Mouse (Mus musculus) embryonic facial prominence, embryonic 14.5 days (tissue): Measurements from ENCODE around the gene Ttll11. TPM values are rescaled to one million over a fixed set of nuclear protein-coding genes. Genes with fewer than 3 reads are reported as not detected.

Source experiments
- ATAC-seq: fragments of 200-750 bp; cut with Nextera tagmentation; 2 replicates; pipeline ENCODE4 v1.8.0; 2017; ENCODE audit warnings: low read depth, moderate number of reproducible peaks, moderate TSS enrichment
- DNase-seq: peaks from one replicate; pipeline ENCODE4 v3.0.0-alpha.2; 2015; ENCODE audit warnings: low spot score
- H3K27ac ChIP-seq: fragments of 300-500 bp; sonication (generic); replicated peaks from 2 replicates; pipeline ENCODE4 v1.5.1; 2014; ENCODE audit warnings: low read depth, mild to moderate bottlenecking, low read length, moderate library complexity
- H3K27me3 ChIP-seq: fragments of 300-500 bp; sonication (generic); replicated peaks from 2 replicates; pipeline ENCODE4 v1.6.1; 2014; ENCODE audit warnings: low read length; ENCODE audit not compliant: control insufficient read depth, insufficient read depth
- H3K36me3 ChIP-seq: fragments of 300-500 bp; sonication (generic); 2 replicates; pipeline ENCODE4 v1.6.1; 2014; ENCODE audit warnings: low read length, mixed read lengths; ENCODE audit not compliant: control insufficient read depth, insufficient read depth
- H3K4me1 ChIP-seq: fragments of 300-500 bp; sonication (generic); 2 replicates; pipeline ENCODE4 v1.6.1; 2014; ENCODE audit warnings: antibody characterized with exemption, low read length; ENCODE audit not compliant: control insufficient read depth, insufficient read depth
- H3K4me2 ChIP-seq: fragments of 300-500 bp; sonication (generic); 2 replicates; pipeline ENCODE4 v1.6.1; 2014; ENCODE audit warnings: low read depth, mild to moderate bottlenecking, low read length, moderate library complexity, mixed read lengths
- H3K4me3 ChIP-seq: fragments of 300-500 bp; sonication (generic); 2 replicates; pipeline ENCODE4 v1.5.1; 2014; ENCODE audit warnings: low read depth, mild to moderate bottlenecking, low read length
- H3K9ac ChIP-seq: fragments of 300-500 bp; sonication (generic); 2 replicates; pipeline ENCODE4 v1.6.1; 2014; ENCODE audit warnings: low read depth, mild to moderate bottlenecking, low read length, moderate library complexity, mixed read lengths
- H3K9me3 ChIP-seq: fragments of 300-500 bp; sonication (generic); 2 replicates; pipeline ENCODE4 v1.6.1; 2016; ENCODE audit warnings: low read length; ENCODE audit not compliant: control insufficient read depth
- WGBS: fragments of 180-500 bp; shearing (Covaris S2); extraction: QIAGEN DNeasy Blood & Tissue Kit; methylation state at CpG from one replicate; pipeline ENCODE4 v1.1.7; 2014; 5-methylcytosine and 5-hydroxymethylcytosine counted together
- polyA plus RNA-seq: library from polyadenylated mRNA; unstranded; fragments of >200 nt; fragmentation: Nextera tagmentation; extraction: Ambion mirVana; gene quantifications from 2 replicates; pipeline ENCODE4 v1.2.1, GENCODE M21; 2014

Ttll11 gene
- polyA plus RNA-seq, 1 experiment from 2014 or later, result 1.8 TPM

DNA sequence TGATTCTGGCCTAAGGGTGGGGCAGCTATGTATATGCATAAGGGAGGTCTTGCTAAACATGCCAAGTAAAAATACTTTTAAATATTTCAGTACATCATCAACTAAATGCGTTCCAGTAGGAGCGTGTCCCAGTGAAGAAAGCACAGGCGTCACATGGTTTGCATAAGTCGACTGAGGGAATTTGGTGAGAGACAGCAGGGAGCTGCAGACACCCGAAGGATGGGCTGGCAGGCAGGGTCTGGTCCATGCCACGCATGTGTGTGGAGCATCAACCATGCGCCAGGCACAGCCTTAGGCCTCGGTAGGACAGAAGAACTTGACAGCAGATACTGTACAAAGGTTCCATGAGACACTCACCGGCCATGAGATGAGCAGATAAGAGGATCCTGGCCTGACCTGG is 202.8 kb downstream of the Ttll11 start:
- no peaks in the 10 kb centered on the region for H3K9me3 ChIP-seq
- H3K36me3 ChIP-seq, result no peaks in the 10 kb centered on the region
- H3K4me1 ChIP-seq, result no peaks in the 10 kb centered on the region
- H3K4me3 ChIP-seq, result no peak overlapping the region
- no peaks in the 10 kb centered on the region for H3K27me3 ChIP-seq
- H3K27ac ChIP-seq, result no peak overlapping the region
- ATAC-seq (no peak), DNase-seq (no peak)
- H3K4me2 ChIP-seq, result no peak overlapping the region
- 76% methylated on average over 9 of the region's 9 CpGs for WGBS
- no peak overlapping the region for H3K9ac ChIP-seq

DNA sequence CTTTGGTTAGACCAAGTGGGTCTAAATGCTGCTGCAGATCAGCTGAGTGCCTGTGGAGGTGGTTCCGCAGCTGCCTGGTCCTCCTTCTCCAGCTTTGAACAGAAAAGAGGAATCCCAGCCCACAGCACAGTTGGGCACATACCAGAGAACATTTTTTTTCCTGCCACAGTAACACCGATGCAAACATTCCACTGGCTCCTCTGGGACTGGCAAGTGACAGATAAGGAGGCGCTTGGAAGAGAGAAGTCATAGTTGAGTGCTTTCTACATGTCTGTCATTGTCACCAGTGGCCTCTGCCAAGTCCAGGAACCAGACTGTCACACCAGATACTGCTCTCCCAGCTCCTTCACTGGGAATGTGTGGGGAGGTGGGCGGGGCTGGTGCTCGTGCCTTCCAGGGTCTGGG is 204.1 kb downstream of the Ttll11 start:
- Histone ChIP-seq H3K9ac (no peak overlapping the region), H3K36me3 (no peaks in the 10 kb centered on the region), H3K27me3 (no peaks in the 10 kb centered on the region), H3K9me3 (no peaks in the 10 kb centered on the region), H3K4me1 (no peaks in the 10 kb centered on the region), H3K27ac (no peak overlapping the region), H3K4me2 (no peak overlapping the region), H3K4me3 (no peak overlapping the region)
- DNase-seq (no peak), ATAC-seq (no peak)
- WGBS, result 46% methylated on average over 5 of the region's 5 CpGs

DNA sequence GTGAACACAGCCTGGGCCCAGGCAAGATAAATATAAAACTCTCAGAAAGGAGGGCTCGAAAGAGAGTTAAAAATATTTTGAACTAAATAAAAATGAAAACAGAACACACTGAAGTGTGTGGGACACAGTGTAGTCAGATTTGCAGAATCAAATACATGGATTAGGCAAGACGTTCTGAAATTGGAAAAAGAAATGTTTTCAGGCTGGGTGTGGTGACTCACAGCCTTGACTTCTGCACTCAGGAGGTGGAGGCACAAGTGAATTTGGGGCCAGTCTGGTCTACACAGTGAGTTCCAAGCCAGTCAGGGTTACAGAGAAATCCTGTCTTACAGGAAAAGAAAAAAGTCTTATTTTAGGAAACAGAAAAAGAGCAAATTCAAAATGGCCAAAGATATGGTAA is 209.2 kb downstream of the Ttll11 start:
- DNase-seq (no peak), ATAC-seq (no peak)
- Histone ChIP-seq H3K9ac (no peak overlapping the region), H3K27me3 (no peaks in the 10 kb centered on the region), H3K4me1 (peaks cover 13% of the 10 kb centered on the region; the same call in 1 of the 2 replicates), H3K4me3 (no peak overlapping the region), H3K36me3 (no peaks in the 10 kb centered on the region), H3K27ac (no peak overlapping the region), H3K9me3 (no peaks in the 10 kb centered on the region), H3K4me2 (no peak overlapping the region)
- WGBS, result 67% methylated on average over 2 of the region's 2 CpGs

- peaks cover 13% of the 10 kb centered on the region; the same call in 1 of the 2 replicates for H3K4me1 ChIP-seq
- no peak overlapping the region for H3K9ac ChIP-seq
- DNase-seq (no peak), ATAC-seq (no peak)
- H3K9me3 ChIP-seq, result no peaks in the 10 kb centered on the region
- H3K27ac ChIP-seq, result no peak overlapping the region
- WGBS, result 89% methylated on average over 12 of the region's 12 CpGs
- H3K4me3 ChIP-seq, result no peak overlapping the region
- no peaks in the 10 kb centered on the region for H3K36me3 ChIP-seq
- no peak overlapping the region for H3K4me2 ChIP-seq
- no peaks in the 10 kb centered on the region for H3K27me3 ChIP-seq
Measured at GRCm38 (mm10) chr2:35769398-35769797, 210.3 kb downstream of the Ttll11 start.

GRCm38 (mm10) chr2:35768538-35769238 is 211.0 kb downstream of the Ttll11 start:
- DNase-seq (no peak), ATAC-seq (no peak)
- Histone ChIP-seq H3K4me3 (no peak overlapping the region), H3K27me3 (no peaks in the 10 kb centered on the region), H3K9ac (no peak overlapping the region), H3K27ac (no peak overlapping the region), H3K4me2 (no peak overlapping the region), H3K36me3 (no peaks in the 10 kb centered on the region), H3K9me3 (no peaks in the 10 kb centered on the region), H3K4me1 (peaks cover 13% of the 10 kb centered on the region; the same call in 1 of the 2 replicates)
- WGBS, result 36% methylated on average over 4 of the region's 4 CpGs

DNA sequence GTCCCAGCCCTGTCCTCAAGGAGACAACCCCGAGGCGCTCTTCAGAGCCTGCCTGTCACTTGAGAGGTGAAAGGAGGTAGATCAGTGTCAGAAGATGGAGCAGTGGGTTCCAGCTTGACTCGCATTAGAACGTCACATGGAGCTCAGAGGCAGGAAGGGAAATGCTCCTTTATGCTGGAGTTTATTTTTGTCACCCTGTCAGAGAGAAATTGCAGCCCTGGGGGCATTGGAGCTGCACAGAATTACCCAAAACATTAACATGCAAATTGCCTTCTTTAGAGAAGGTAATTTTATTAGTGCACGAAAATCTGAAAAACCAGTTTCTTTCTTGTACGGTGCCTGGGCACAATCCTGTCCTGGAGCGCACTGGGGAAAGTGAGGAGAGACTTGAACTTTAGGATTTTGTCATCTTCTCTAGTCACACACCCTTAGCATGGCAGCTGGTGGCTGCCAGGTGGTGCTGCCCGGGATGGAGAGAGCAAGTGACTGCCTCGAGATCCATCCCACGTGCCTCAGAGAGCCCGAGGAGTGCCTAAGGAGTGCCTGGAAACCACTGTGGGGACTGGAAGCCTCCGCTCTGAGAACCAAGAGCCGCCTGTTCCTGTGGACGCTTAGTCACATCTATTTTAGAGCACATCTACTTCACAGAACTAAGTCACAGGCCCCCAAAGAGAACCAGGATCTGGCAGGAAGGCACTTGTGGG is 211.7 kb downstream of the Ttll11 start:
- Histone ChIP-seq H3K4me1 (peaks cover 13% of the 10 kb centered on the region; the same call in 1 of the 2 replicates), H3K27me3 (no peaks in the 10 kb centered on the region), H3K9ac (no peak overlapping the region), H3K4me2 (no peak overlapping the region), H3K4me3 (no peak overlapping the region), H3K9me3 (no peaks in the 10 kb centered on the region), H3K36me3 (no peaks in the 10 kb centered on the region), H3K27ac (no peak overlapping the region)
- ATAC-seq (no peak; the same call in 1 of the 2 replicates), DNase-seq (no peak)
- WGBS, result 31% methylated on average over 14 of the region's 14 CpGs

- DNase-seq, result no peak
- Histone ChIP-seq H3K4me2 (no peak overlapping the region), H3K9ac (no peak overlapping the region), H3K36me3 (no peaks in the 10 kb centered on the region), H3K27ac (no peak overlapping the region), H3K9me3 (no peaks in the 10 kb centered on the region), H3K4me3 (no peak overlapping the region), H3K27me3 (no peaks in the 10 kb centered on the region), H3K4me1 (peaks cover 13% of the 10 kb centered on the region; the same call in 1 of the 2 replicates)
- 75% methylated on average over 8 of the region's 8 CpGs for WGBS
- ATAC-seq, result no peak
Measured at GRCm38 (mm10) chr2:35764328-35764727, 215.4 kb downstream of the Ttll11 start.

GRCm38 (mm10) chr2:35763818-35764217 is 215.9 kb downstream of the Ttll11 start:
- 91% methylated on average over 7 of the region's 7 CpGs for WGBS
- Histone ChIP-seq H3K9me3 (no peaks in the 10 kb centered on the region), H3K4me3 (no peak overlapping the region), H3K4me1 (peaks cover 11% of the 10 kb centered on the region; the same call in 1 of the 2 replicates), H3K27me3 (no peaks in the 10 kb centered on the region), H3K36me3 (no peaks in the 10 kb centered on the region), H3K27ac (no peak overlapping the region), H3K9ac (no peak overlapping the region), H3K4me2 (no peak overlapping the region)
- no peak for ATAC-seq
- no peak for DNase-seq
